Mouse (Mus musculus): ENCODE measurements at regions not wholly inside any gene's neighbourhood (a gene's known extent, or its start where the extent isn't known, plus 50 kb on each side); places are given as distances from the start of the nearest gene placed in this dataset.

GRCm38 (mm10) chr8:8973334-8973733 lies 283.0 kb upstream of the Arglu1 start:
- TF ChIP-seq MYOD1 (IDR thresholded peaks at IDR 0.05; ENCODE audit: control insufficient read depth in 1 of 3, insufficient read length in 2 of 3, low read depth in 2 of 3), result no peak
- no peak for TF ChIP-seq MAX (IDR thresholded peaks at IDR 0.05; ENCODE audit: low read depth)
- no peak for TF ChIP-seq TCF3 (IDR thresholded peaks at IDR 0.05; ENCODE audit: insufficient read length, low read depth)
- TF ChIP-seq USF1 (IDR thresholded peaks at IDR 0.05; ENCODE audit: low read depth), result no peak
- TF ChIP-seq POLR2A (IDR thresholded peaks at IDR 0.05; ENCODE audit: insufficient read length, low read depth), result no peak
- no peak for TF ChIP-seq CEBPB (IDR thresholded peaks at IDR 0.05; ENCODE audit: insufficient read depth, poor library complexity, severe bottlenecking)
- TF ChIP-seq SRF (IDR thresholded peaks at IDR 0.05; ENCODE audit: control insufficient read depth, insufficient read length, low read depth), result no peak
- TF ChIP-seq E2F4 (IDR thresholded peaks at IDR 0.05; ENCODE audit: insufficient read depth), result no peak
- no peak for TF ChIP-seq MYOG (IDR thresholded peaks at IDR 0.05; ENCODE audit: control insufficient read depth in 1 of 3, insufficient read depth in 1 of 3, insufficient read length in 2 of 3, low read depth in 2 of 3)
- no peak for TF ChIP-seq TCF12 (IDR thresholded peaks at IDR 0.05; ENCODE audit: insufficient read depth, poor library complexity, severe bottlenecking)
- no peak for TF ChIP-seq REST (IDR thresholded peaks at IDR 0.05; ENCODE audit: insufficient read depth, insufficient read length)
- TF ChIP-seq POLR2AphosphoS2 (IDR thresholded peaks at IDR 0.05; ENCODE audit: insufficient read length, low read depth), result no peak
- no peak overlapping the region for H3ac ChIP-seq (ENCODE audit: control insufficient read depth, insufficient read length)
- no peak overlapping the region for H3K4me3 ChIP-seq
- no peaks in the 10 kb centered on the region for H3K36me3 ChIP-seq (ENCODE audit: control insufficient read depth, insufficient read depth)
- H3K4me2 ChIP-seq (ENCODE audit: low read depth), result no peak overlapping the region
- H3K27me3 ChIP-seq (ENCODE audit: control insufficient read depth, insufficient read depth, insufficient read length), result no peaks in the 10 kb centered on the region
- no peaks in the 10 kb centered on the region for H3K79me2 ChIP-seq (ENCODE audit: control insufficient read depth, insufficient read depth)

- TF ChIP-seq SRF (IDR thresholded peaks at IDR 0.05; ENCODE audit: control insufficient read depth, insufficient read length, low read depth), result no peak
- no peak for TF ChIP-seq MAX (IDR thresholded peaks at IDR 0.05; ENCODE audit: low read depth)
- TF ChIP-seq REST (IDR thresholded peaks at IDR 0.05; ENCODE audit: insufficient read depth, insufficient read length), result no peak
- no peak for TF ChIP-seq TCF12 (IDR thresholded peaks at IDR 0.05; ENCODE audit: insufficient read depth, poor library complexity, severe bottlenecking)
- TF ChIP-seq E2F4 (IDR thresholded peaks at IDR 0.05; ENCODE audit: insufficient read depth), result no peak
- no peak for TF ChIP-seq TCF3 (IDR thresholded peaks at IDR 0.05; ENCODE audit: insufficient read length, low read depth)
- TF ChIP-seq MYOD1 (IDR thresholded peaks at IDR 0.05; ENCODE audit: control insufficient read depth in 1 of 3, insufficient read length in 2 of 3, low read depth in 2 of 3), result no peak
- TF ChIP-seq USF1 (IDR thresholded peaks at IDR 0.05; ENCODE audit: low read depth), result no peak
- no peak for TF ChIP-seq MYOG (IDR thresholded peaks at IDR 0.05; ENCODE audit: control insufficient read depth in 1 of 3, insufficient read depth in 1 of 3, insufficient read length in 2 of 3, low read depth in 2 of 3)
- TF ChIP-seq POLR2A (IDR thresholded peaks at IDR 0.05; ENCODE audit: insufficient read length, low read depth), result no peak
- TF ChIP-seq POLR2AphosphoS2 (IDR thresholded peaks at IDR 0.05; ENCODE audit: insufficient read length, low read depth), result no peak
- TF ChIP-seq CEBPB (IDR thresholded peaks at IDR 0.05; ENCODE audit: insufficient read depth, poor library complexity, severe bottlenecking), result no peak
- no peaks in the 10 kb centered on the region for H3K27me3 ChIP-seq (ENCODE audit: control insufficient read depth, insufficient read depth, insufficient read length)
- H3K4me3 ChIP-seq, result no peak overlapping the region
- no peaks in the 10 kb centered on the region for H3K36me3 ChIP-seq (ENCODE audit: control insufficient read depth, insufficient read depth)
- H3ac ChIP-seq (ENCODE audit: control insufficient read depth, insufficient read length), result no peak overlapping the region
- H3K4me2 ChIP-seq (ENCODE audit: low read depth), result no peak overlapping the region
- H3K79me2 ChIP-seq (ENCODE audit: control insufficient read depth, insufficient read depth), result no peaks in the 10 kb centered on the region
Observed at GRCm38 (mm10) chr8:8970776-8971175, 280.5 kb upstream of the Arglu1 start.

DNA sequence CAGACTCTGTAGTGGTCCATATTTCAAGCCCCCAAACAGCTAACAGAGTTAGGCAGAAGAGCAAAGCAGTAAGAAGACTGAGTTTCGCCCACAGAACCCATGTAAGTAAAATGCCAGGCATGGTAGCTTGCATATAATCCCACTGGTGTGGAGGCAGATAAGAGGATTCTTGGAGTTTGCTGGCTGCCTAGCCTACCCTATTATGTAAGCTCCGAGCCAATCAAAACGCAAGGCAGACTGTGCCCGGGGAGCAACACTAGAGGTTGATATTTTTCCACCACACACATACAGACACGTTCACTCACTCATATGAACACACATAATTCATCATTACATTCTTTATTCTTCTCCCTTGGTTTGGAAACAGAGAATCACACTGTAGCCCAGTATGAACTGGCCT lies 280.0 kb upstream of the Arglu1 start:
- Histone ChIP-seq H3K36me3 (ENCODE audit: control insufficient read depth, insufficient read depth) (no peaks in the 10 kb centered on the region), H3K4me3 (no peak overlapping the region), H3K4me2 (ENCODE audit: low read depth) (no peak overlapping the region), H3K79me2 (ENCODE audit: control insufficient read depth, insufficient read depth) (no peaks in the 10 kb centered on the region), H3K27me3 (ENCODE audit: control insufficient read depth, insufficient read depth, insufficient read length) (no peaks in the 10 kb centered on the region), H3ac (ENCODE audit: control insufficient read depth, insufficient read length) (no peak overlapping the region)
- TF ChIP-seq E2F4 (IDR thresholded peaks at IDR 0.05; ENCODE audit: insufficient read depth), result no peak
- no peak for TF ChIP-seq POLR2AphosphoS2 (IDR thresholded peaks at IDR 0.05; ENCODE audit: insufficient read length, low read depth)
- no peak for TF ChIP-seq MYOD1 (IDR thresholded peaks at IDR 0.05; ENCODE audit: control insufficient read depth in 1 of 3, insufficient read length in 2 of 3, low read depth in 2 of 3)
- no peak for TF ChIP-seq SRF (IDR thresholded peaks at IDR 0.05; ENCODE audit: control insufficient read depth, insufficient read length, low read depth)
- TF ChIP-seq TCF3 (IDR thresholded peaks at IDR 0.05; ENCODE audit: insufficient read length, low read depth), result no peak
- TF ChIP-seq MAX (IDR thresholded peaks at IDR 0.05; ENCODE audit: low read depth), result no peak

GRCm38 (mm10) chr8:8969112-8969950 lies 279.0 kb upstream of the Arglu1 start:
- Histone ChIP-seq H3K27me3 (ENCODE audit: control insufficient read depth, insufficient read depth, insufficient read length) (no peaks in the 10 kb centered on the region), H3ac (ENCODE audit: control insufficient read depth, insufficient read length) (no peak overlapping the region), H3K4me3 (no peak overlapping the region), H3K4me2 (ENCODE audit: low read depth) (no peak overlapping the region), H3K36me3 (ENCODE audit: control insufficient read depth, insufficient read depth) (no peaks in the 10 kb centered on the region), H3K79me2 (ENCODE audit: control insufficient read depth, insufficient read depth) (no peaks in the 10 kb centered on the region)
- TF ChIP-seq MAX (IDR thresholded peaks at IDR 0.05; ENCODE audit: low read depth), result no peak

- Histone ChIP-seq H3K79me2 (ENCODE audit: control insufficient read depth, insufficient read depth) (no peaks in the 10 kb centered on the region), H3K27me3 (ENCODE audit: control insufficient read depth, insufficient read depth, insufficient read length) (no peaks in the 10 kb centered on the region), H3K4me3 (no peak overlapping the region), H3K36me3 (ENCODE audit: control insufficient read depth, insufficient read depth) (no peaks in the 10 kb centered on the region), H3ac (ENCODE audit: control insufficient read depth, insufficient read length) (no peak overlapping the region), H3K4me2 (ENCODE audit: low read depth) (no peak overlapping the region)
- TF ChIP-seq TCF3 (IDR thresholded peaks at IDR 0.05; ENCODE audit: insufficient read length, low read depth) (no peak), MYOG (IDR thresholded peaks at IDR 0.05; ENCODE audit: control insufficient read depth in 1 of 3, insufficient read depth in 1 of 3, insufficient read length in 2 of 3, low read depth in 2 of 3) (no peak), TCF12 (IDR thresholded peaks at IDR 0.05; ENCODE audit: insufficient read depth, poor library complexity, severe bottlenecking) (no peak), USF1 (IDR thresholded peaks at IDR 0.05; ENCODE audit: low read depth) (no peak), MAX (IDR thresholded peaks at IDR 0.05; ENCODE audit: low read depth) (no peak), MYOD1 (IDR thresholded peaks at IDR 0.05; ENCODE audit: control insufficient read depth in 1 of 3, insufficient read length in 2 of 3, low read depth in 2 of 3) (no peak), REST (IDR thresholded peaks at IDR 0.05; ENCODE audit: insufficient read depth, insufficient read length) (no peak), POLR2AphosphoS2 (IDR thresholded peaks at IDR 0.05; ENCODE audit: insufficient read length, low read depth) (no peak)
Observed at GRCm38 (mm10) chr8:8966658-8967048, 276.3 kb upstream of the Arglu1 start.
